Mouse (Mus musculus) adrenal gland, postnatal 10 days (tissue): ENCODE data around the gene AC134908.4. TPM values are rescaled to one million over a fixed set of nuclear protein-coding genes. Genes with fewer than 3 reads are reported as not detected.

Source experiments
- DNase-seq: peaks from one replicate; pipeline ENCODE4 v3.0.0; 2021; ENCODE audit warnings: mixed read lengths
- long read RNA-seq, 2 experiments: library from polyadenylated mRNA; stranded (forward); transcript quantifications; one replicate each; pipeline ENCODE4 v2.0.0; 2021
- total RNA-seq, 2 experiments: library from RNA; stranded (reverse); gene quantifications; 2 replicates each; pipeline ENCODE4 v1.2.3; 2021

Gene AC134908.4
- total RNA-seq, result under 1 TPM in 1 of 2 experiments, not detected in 1; 0.48 TPM
- long read RNA-seq, experiment 1, partial matches to known transcripts, result 0 of 1 reads
- long read RNA-seq, experiment 1, other reads (novel, unspliced or antisense), result 1 of 1 reads
- long read RNA-seq, experiment 2, partial matches to known transcripts, result 0 of 1 reads
- long read RNA-seq, experiment 2, other reads (novel, unspliced or antisense), result 1 of 1 reads

DNA sequence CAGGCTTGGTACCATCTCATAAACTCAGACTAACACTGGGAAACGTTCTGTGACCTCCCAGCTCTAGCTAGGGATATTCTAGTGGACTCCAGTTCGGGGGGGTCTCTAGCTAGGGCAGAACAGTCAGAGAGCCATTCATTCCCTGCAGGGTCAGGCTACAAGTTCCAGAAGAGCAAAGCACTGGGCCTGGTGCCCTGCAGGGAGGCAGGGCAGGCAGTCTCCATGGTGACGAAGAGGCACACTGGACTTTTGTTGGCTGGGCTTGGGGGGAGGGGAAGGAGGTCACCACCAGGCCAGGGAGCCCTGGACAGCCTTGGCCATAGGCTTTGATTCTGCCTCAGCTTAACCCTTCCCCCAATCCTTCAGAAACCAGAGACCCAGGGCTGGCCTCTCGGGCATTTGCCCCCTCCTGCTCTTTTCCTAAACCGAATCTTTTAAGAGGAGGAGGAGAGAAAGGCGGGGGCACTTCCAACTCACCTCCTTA lies at the start of gene AC134908.4:
Gene AC134908.4 (minus strand): TSS at position 51 of the 484 bp plus-strand sequence.
- DNase-seq, result no peak

DNA sequence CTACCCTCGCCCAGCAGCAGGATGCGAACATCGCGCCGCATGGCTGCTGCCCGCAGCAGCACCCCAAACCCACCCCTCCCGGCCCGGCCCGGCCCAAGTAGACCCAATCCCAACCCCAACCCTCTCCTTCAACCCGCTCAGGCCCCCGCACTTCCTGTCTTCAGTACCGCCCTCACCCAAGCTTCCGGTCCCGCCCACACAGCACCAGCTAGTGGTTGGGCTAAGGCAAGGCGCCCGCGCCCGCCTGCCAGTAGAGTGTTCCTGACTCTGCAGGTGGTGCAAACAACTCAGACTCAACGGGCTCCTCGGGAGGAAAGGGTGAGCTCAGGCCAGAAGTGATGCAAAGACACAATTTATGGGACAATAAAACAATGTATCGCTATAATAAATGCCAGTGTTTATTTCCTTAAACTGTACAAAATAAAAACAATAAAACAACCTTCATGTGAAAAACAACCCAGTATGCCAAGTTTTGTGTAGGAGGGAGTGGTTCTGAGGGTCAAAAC lies 49.0 kb upstream of the AC134908.4 start, which contains the start of gene Rhot2:
Gene Rhot2 (minus strand): TSS at position 456 of the 506 bp plus-strand sequence.
- DNase-seq, result peak; percentile 97

DNA sequence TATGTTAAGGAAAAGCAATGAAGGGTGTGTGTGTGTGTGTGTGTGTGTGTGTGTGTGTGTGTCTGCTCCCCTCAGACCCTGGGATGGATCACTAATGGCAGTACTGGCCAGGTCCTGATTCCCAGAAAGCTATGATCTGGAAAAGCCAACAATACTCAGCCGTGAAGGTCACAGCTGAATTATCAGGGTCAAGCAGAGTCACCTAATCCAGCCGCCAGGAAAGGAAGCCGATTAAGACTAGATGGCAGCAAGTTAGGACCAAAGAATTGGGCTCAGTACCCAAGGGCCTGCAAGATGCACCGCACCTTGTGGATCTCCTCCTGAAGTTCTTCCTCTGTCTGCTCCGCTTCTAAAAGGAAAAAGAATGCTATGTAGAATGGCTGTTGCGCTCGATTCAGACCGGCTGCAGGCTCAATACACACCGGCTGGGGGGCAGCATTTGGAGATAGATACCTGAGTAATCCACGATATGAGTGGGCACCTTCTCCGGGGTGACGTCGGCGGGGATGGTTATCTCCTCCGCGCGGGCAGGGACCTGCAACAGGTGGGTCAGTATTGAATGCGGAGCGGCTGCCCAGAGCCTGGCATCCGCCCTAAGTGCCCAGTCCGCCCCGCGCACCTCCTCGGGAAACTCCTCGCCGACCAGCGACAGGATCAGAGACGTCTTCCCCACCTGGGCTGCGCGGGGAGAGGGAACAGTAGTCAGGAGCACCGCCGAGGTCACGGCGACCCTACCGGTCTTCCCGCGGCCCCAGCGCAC lies 48.4 kb upstream of the AC134908.4 start:
- DNase-seq, result no peak

DNA sequence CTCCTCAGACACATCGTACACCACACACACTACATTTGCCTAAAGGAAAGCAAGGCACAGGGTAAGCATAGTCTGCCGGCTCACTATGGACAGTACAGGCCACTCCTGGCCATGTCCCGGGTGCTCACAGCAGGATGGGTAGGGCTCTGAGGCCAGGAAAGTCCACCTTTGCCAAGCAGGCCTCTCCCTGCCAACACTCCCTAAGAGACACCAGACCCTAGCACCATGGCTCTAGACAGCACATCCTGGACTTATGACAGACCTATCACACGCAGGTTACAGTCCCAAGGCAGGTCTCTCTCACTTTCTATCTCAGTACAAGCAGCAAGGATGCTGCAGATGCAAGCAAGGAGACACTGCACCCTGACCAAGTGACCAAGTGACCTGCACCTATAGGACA lies 47.7 kb upstream of the AC134908.4 start:
- DNase-seq, result no peak

DNA sequence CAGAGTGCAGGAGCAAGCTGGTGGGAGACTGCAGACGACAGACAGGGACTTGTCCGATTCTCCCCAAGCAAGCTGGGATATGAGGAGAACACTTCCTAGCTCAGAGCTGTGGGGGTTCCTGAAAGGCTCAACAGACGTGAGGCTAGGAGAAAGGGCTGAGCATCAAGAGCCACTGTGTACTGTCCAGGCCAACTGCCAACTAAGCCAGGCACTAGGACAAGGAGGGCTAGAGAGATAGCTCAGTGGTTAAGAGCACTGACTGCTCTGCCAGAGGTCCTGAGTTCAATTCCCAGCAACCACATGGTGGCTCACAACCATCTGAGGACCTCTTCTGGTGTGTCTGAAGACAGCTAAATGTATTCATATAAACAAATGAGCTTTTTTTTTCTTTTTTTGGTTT lies 47.0 kb upstream of the AC134908.4 start:
- no peak for DNase-seq

DNA sequence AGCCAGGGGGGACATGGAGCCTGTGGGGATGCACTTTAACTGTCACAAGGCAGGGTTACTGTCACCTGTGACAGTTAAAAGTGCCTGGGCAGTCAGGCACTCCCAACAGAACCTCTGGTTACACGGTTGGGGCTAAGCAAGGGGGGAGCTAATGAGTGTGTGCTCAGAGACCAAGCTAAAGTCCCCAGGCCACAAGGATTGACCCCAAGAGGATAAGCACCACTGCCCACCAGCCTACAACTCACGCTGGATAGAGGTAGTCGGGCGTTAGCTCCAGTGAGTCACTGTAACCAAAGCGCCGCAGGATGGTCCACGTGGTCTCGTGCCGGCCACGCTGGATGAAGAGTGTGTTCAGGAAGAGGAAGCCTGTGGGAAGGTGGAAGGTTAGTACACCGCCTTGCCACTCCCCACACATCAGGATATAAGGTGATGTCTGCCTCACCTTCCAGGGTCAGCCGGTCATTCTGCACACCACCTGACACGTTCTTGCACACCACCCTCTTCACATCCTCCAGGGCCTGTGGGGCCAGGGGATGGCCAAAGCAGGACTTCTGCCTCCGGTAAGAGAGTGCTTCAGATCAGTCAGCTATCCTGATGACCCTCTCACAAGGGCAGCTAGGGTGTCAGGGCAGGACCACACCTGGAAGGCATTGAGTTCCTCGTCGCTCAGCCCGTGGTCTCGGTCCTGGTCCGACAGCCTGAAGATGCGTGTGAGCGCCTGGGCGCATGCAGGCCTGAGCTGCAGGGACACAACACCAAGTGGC lies 45.8 kb upstream of the AC134908.4 start, which contains the start of gene Gm20683:
Gene Gm20683 (minus strand): TSS at position 647 of the 764 bp plus-strand sequence.
- DNase-seq, result no peak

DNA sequence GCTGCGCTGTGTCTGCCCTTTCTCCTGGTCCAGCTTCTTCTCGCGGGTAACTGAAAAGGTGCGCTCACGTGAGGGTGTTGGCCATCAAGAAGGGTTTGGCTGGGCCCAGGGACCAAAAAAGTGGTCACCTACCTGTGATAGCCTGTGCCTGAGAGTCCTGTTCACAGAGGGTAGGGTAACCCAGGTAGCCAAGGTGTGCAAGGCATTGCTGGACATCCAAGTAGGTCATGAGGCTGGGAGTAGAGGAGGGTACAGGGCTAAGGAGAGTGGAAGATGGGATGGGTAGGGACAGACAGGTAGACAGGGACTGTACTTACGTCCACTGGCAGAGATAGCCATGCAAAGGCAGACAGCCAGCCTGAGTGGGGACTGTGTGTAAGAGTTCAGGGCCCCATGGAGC lies 45.1 kb upstream of the AC134908.4 start:
- no peak for DNase-seq

DNA sequence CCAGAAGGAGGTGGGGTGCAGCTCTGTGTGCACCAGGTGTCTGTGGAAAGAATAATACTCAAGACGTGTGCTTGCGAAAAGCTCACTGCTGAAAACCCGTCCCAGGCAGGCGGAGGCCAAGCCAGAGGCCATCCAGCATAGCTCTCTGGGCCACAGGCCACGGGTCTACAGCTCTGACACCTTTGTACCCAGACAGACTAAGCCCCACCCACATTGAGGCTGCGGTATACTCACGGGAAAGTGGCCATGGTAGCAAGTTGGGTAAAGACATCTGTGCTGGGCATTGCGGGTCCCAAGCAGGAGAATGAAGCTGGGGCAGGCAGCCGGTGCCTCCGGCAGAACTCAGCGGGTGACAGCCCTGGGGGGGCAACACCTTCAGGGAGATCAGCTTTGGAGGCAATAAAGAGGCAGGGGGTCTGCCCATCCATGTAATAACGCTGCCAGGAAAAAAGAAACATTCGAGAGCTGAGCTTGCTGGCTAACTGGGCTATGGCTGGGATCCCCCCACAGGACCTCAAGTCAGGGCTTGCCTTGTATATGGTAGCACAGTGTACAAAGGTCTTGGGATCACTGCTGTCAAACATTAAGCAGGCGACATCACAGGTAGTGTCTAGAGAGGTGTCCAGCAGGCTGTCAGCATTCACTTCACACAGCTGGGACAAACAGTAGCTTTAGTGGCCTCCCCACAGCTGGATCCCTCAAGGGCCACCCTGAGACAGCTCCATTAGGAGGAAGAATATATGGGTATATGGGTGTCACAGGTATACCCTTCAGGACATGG lies 44.2 kb upstream of the AC134908.4 start:
- DNase-seq, result no peak

- DNase-seq, result no peak
Observed at GRCm38 (mm10) chr17:25838904-25839303, 43.4 kb upstream of the AC134908.4 start.

DNA sequence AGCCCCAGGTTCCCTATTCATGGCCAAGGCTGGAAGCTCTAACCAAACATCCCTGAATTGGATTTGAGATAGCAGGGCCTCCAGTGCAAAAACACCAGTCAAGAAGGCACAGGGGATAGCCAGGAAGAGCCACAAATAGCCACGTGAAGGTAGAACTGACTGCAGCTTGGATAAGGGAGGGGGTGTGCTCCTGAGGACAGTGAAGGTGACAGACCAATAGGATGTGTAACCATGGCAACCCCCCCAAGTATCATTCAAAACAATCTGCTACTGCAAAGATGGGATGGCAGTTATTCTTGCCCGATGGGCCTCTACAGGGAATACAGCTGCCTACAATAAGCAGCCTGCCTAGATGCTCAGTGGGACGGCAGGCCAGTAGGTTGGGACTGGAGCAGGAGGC lies 42.1 kb upstream of the AC134908.4 start:
- DNase-seq, result no peak

DNA sequence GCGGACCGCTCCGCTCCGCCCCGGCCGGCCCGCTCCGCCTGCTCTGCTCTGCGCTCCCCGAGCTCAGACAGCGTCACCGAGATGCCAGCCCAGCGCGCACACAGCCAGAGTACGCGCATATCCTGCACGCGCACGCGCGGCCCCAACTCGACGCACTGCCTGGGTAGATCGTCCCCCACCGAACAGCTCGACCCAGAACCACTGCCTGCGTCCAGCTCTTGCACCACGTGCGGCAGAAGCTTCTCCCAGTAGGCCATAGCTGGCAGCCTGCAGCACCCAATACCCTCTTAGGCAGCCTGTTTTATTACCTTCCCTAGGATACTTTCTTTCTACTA lies 41.6 kb upstream of the AC134908.4 start, which contains the start of gene Rhbdl1:
Gene Rhbdl1 (minus strand): TSS at position 220 of the 335 bp plus-strand sequence.
- DNase-seq, result peak; percentile 90

DNA sequence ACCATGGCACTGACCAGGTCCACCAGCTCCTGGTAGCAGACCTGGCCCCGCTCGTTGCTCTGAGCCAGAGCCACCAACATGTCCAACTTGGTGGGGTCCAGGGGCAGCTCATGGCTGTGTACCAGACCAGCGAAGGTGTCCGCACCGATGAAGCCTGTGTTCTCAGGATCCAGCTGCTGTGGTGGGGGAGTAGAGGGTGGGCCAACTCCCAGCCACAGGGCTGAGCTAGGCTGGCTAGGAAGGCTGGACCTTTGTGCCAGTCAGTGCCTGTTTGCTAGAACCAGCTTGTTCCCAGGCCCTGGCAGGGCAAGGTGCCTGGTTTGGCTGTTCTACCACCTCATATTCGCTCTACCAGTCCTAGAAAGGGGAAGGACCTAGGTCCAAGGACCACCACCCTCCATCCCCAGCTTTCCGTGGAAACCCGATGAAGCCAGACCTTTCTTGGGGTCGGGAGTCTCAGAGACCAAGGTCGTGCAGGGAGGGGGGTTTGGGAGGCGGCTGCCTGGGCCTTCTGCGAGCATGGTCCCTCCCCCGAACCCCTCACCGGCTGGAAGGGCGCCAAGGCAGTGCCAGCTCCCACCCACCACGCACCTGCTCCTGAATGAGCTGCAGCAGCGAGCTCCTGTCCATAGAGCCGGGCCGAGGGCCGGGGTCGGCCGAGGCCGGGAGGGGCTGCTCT lies 41.1 kb upstream of the AC134908.4 start:
- DNase-seq, result peak; percentile 59

DNA sequence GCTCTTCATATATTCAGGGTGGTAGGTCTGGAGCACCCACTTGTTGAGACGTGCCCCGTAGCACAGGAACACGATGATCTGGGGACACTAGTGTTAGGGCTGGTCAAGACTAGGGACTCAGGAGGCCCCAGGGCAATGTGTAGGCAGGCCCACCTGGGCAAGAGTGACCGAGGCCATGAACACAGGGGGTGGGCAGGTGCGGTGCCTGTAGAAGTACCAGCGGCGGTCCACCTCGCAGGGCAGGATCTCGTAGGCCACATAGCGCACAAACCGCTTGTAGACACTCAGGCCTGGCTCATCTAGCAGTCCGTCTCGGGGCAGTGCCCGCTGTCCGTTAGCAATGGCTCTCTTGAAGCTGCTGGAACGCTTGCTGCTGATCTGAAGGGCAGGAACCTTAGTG lies 40.4 kb upstream of the AC134908.4 start:
- DNase-seq, result peak; percentile 37

GRCm38 (mm10) chr17:25835301-25835700 lies 39.8 kb upstream of the AC134908.4 start:
- DNase-seq, result no peak

GRCm38 (mm10) chr17:25834595-25835222 lies 39.2 kb upstream of the AC134908.4 start:
- DNase-seq, result no peak

- peak; percentile 64 for DNase-seq
Observed at GRCm38 (mm10) chr17:25833961-25834594, 38.6 kb upstream of the AC134908.4 start.

DNA sequence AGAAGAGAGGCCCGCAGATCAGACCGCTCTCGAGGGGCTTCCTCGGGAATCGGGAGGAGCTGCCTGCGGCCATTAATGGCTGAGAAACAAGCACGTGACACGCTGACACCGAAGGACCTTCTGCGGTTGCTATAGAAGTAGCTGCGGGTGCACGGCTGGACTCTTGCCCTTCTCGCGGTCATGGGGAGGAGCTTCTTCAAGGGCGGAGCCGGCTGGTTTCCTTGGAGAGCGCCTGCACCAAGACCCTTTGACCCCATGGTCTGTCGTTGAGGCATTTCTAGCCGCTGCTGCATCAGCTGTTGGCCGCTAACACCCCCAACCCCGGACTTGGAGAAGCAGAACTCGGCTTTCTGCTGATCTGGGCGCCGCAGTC lies 37.8 kb upstream of the AC134908.4 start, which contains the start of gene Stub1:
Gene Stub1 (minus strand): TSS at position 114 of the 373 bp plus-strand sequence.
- peak; percentile 95 for DNase-seq

DNA sequence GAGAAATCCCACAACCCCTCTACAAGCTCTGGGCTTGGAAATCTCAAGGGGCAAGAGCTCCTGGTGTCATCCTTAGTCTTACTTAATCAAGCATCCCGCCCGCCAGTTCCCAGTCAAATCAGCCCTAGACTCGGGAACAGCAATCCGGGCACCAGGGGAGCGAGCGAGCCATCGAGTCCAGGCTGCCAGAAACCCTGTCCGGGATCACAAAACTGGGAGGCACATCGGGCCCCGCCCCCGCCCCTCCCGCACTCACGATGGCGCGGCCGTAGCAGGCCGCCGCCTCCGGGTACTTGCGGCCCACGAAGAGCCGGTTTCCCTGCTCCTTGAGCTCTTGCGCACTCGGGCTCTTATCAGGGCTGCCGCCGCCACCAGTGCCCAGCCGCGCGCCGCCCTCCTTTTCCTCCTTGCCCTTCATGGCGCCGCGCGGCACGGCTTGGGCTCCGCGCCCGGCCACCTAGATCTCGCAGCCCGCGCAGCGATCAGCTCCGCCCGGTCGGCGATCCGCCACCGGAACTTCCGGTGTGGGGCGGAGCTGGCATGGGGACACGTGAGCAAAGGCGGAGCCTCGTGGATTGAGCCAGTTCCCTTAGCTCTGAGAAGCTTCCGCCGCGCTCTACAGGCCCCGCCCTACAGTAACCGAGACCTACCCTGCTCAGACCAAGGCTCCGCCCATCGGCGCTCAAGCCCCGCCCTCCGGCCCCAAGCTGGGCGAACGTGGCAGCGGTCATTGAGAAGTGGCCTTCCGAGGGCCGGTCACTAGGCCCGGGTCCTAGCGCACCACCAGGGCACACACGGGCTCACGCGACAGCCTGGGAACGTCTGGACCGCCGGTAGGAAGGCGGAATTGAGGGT lies 37.2 kb upstream of the AC134908.4 start:
- peak; percentile 100 for DNase-seq
